Mouse (Mus musculus): ENCODE results near the gene Mpv17l2.

The Mpv17l2 gene

DNA sequence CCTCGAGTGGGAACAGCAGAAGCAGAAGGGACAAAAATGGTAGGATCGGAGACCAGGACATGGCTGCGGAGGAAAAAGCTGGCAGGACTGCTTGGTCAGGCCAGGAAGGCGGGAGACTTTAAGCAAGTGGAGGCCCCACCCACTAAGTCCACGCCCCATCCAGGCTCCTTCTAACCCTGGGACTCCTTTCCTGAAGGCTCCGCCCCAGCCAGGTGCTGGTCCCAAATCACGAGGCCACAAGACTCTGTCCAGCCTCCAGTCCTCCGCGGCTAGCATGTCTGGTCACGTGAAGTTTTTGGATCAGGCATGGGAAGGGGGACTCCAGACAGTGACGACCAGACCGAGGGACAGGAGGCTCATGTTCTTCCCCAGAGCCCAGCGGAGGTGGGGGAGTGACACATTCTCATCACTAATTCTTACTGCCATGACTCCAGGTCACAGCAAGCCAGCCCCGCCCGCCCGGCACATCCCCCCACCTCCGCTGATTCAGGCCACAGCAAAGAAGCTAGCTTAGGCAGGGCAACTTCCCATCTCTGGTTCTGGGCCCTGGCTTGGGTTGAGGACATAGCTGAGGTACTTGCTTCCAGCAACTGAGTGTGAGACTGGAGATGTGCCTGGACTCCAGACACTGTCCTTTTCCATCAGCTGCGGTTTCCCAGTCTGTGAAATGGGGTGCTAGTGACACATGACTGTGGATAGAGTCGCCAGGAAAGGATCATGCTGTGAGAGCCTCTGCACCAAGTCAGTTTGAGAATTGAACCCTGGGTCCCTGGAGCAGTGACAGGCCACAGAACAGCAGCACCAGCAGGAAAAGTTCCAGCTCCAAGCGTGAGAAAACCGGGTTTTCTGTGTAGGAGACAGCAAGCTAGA, 6.1 kb upstream of the Mpv17l2 start:
- DNase-seq (ENCODE audit: low spot score in 2 of 2) = no peak

DNA sequence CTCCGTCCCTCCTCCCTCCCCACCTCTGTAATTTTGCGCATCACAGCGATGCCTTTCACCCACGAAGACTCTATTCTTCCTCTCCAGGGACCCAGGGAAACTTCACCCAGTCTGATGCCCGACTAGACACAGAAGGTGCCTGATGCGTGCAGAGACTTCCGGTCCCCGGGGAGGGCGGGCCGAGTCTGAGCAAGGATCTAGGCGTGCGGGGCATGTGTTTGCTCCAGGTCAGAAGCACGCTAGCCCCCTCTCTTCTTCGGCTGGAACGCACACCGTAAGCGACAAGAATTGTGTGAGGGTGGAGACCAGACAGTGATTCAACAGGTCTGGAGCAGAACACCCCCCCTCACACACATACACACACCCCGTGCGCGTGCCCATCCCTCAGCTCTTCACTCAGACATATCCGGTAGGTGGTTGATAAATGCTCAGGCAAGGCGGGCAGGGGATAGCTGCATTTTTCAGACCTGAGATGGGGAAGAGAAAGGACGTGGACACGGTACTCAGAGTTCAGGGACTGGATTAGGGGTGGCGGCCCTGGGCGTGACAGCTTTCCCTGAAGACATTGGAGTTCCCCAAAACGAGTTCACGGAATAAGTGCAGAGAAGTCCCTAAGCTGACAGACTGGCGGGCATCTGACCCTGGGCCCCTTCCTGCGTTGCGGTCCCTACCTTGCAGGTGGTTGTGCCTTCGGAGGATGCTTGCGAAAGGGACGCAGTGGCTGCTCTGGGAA, 5.3 kb upstream of the Mpv17l2 start:
- no peak for DNase-seq (ENCODE audit: low spot score in 2 of 2)

DNA sequence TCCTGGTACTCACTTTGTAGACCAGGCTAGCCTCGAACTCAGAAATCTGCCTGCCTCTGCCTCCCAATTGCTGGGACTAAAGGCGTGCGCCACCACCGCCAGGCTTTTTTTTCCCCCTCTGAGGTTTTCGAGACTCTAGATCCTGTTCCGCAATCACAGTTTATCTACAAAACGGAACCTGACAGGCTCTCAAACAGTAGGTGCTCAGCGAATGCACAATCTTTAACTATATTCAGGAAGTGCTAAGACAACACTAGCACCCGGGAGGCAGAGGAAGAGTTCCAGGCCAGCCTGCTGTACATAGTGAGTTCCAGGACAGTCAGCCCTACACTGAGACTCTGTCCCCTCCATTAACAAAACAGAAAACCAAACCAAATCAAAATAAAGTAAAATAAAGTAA, 4.6 kb upstream of the Mpv17l2 start:
- DNase-seq (ENCODE audit: low spot score in 2 of 2) = no peak

DNA sequence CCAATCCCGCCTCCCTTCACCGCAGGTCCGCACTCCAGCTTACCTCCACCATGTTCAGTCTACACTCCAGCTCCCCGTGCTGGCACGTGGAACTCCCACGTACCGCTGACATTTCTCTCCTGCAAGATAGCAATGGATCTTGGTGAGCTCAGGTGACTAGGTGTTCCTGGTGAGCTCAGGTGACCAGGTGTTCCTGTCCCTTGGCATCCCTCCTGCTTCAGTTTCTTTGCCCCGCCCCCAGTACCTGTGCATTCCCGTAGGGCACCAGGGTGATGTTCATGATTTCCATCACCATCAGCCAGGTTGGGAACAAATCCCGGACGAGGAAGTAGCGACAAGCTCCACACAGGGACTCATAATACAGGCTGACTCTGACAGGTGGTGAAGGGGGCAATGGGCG, 3.9 kb upstream of the Mpv17l2 start:
- DNase-seq (ENCODE audit: low spot score in 2 of 2) = no peak

DNA sequence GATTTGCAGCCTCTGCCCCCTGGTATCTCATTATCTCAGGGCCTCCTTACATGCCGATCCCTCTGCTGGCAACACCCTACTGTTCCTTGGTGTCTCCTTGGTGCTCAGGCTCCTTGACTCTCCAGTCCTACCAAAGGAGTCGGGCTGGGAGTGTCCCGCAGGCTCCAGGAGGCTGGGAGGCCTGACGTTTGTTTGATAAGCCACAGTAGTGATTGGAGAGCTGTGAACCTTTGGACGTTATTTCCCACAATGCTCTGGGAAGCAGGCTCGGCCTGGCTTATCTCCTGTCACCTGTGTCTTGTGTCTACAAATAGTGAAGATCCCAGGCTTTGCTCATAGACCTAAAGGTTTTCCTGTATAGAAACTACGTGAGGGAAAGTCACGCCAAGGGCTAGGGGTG, 3.3 kb upstream of the Mpv17l2 start:
- DNase-seq (ENCODE audit: low spot score in 2 of 2) = no peak

DNA sequence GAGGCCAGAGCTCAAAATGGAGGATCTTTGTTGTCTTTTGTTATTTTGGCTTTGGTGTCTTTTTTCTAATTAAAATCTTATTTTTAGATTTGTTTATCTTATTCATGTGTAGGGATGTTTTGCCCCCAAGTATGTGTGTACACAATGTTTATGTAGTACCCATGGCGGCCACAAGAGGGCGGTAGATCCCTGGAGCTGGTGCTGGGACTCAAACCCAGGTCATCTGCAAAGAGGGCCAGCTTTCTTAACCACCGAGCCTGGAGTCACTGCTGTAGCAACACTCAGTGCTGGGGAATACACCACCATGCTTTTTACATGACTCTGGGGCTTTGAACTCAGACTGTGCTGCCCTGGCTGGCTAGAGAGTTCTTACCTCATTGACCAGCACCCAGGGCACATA, 2.6 kb upstream of the Mpv17l2 start:
- DNase-seq (ENCODE audit: low spot score in 2 of 2) = peak in 1 of 2 experiments; percentile 67

DNA sequence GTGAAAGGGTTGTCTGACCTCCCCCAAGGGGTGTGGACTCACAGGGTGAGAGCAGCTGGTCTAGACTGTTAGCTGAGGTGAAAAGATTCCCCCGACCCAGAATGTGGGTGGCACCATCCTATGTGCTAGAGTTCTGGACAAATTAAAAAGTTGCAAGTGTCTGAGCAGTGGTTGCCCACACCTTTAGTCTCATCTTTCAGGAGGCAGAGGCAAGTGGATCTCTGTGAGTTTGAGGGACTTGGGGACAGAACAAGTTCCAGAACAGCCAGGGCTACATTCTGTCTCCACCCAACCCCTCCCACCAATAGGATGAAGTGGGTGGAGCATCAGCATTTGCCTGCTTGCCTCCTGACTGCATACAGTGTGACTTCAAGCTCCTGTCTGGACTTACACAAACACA, 1.4 kb upstream of the Mpv17l2 start:
- DNase-seq (ENCODE audit: low spot score in 2 of 2) = no peak

DNA sequence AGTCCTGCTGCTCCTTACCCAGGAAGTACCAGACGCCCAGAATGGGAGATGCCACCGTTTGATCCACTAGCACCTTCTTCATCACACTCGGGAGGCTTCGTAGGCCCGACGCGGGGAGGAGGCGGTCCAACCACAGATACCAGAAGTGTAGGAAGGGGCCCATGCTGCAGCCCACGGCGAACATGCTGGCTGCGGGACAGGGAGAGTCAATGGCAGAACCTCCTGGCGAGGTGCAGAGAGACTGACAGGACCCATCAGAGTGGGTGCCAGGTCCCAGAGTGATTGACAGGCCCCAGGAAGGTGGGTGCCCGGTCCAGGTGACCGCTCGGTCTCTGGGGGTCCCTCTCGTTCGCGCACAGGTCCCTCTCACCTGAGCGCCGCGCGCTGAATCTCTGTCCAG, 396 bp downstream of the Mpv17l2 start:
- no peak for DNase-seq (ENCODE audit: low spot score in 2 of 2)

DNA sequence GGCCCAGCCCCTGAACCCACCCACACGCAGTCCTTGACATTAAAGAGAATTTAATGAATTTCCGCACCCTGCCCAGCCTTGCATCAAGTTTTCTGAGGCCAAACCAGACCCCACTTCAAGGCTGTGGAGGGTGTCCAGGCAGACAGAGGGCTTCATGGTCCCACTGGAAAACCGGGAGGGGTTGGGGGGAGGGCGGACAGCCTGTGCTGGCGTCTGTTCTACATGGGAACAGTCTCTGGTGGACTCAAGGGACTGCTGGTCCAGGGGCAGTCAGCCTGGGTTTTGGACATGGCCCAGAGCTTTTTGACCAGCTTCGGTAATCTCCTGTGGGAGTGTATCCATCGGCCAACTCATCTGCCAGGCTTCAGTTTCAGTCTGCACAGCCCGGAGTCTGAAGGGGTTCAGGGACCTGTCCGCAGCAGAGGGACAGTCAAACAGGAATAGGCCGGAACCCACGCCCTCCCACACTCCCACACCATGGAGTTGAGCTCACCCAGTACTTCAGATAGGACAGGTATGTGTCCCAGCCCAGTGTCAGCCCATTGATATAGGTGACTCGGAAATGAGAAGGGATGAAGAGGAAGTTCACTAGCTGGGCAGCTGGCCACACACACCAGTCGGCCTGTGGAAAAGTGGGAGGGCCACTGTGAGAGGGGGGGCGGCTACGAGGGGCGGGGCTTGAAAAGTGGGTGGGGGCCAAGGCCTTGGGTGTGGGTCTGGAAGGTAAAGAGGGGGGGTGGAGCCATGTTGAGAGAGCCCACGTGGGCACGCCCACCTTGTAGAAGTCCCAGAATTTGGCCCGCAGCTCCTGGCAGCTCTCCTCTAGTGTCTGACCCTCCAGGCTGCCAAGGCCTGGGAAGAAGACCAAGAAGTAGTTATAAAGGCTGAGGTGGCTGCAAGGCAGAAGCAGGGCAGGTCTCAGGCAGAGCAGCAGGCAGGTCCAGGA, 1.9 kb downstream of the Mpv17l2 start:
- DNase-seq (ENCODE audit: low spot score in 2 of 2) = no peak

DNA sequence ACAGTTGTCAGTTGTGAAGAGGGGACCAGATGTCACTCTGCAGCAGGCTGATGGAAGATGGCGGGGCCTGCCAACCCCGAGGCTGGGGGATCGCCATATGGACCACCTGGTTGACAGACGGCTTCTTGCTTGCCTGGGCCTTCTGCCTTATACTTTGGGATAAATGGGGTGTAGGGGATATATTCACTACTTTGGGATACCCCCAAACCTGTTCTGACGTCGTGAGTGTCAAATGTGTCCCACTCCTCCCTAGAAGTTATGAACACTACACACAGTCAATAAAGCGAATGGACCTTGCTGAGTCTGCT, 2.5 kb downstream of the Mpv17l2 start:
- DNase-seq (ENCODE audit: low spot score in 2 of 2) = no peak

DNA sequence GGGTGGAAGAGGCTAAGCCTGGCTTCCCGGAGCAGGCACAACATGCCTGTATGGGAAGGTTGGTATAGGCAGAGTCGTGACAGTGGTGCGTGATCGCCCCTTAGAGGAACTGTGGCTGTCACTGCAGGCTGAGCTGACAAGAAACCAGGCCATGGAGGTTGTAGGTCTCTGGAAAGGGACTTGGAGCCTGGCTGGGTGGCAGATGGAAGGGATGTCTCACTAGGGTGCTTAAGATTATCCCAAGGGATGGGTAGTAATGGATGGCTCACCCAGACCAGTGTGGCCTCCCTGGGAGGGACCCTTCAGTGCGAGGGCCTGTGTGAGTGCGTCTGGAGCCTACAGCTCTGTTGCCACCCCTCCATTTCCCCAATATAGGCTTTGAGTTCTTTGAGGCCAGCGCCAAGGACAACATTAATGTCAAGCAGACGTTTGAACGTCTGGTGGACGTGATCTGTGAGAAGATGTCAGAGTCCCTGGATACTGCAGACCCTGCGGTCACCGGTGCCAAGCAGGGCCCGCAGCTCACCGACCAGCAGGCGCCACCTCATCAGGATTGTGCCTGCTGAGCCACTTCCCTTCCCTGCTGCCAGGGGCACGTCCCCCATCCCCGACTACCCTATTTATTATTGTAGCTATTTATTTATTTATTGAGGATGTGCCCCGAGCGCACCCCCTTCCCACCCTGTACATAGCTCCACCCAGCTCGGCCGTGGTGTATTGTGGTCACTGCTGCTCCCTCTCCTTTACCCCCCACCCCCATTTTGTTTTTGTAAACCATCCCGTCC, 3.0 kb downstream of the Mpv17l2 start:
- DNase-seq (ENCODE audit: low spot score in 2 of 2) = peak in 1 of 2 experiments; percentile 35

DNA sequence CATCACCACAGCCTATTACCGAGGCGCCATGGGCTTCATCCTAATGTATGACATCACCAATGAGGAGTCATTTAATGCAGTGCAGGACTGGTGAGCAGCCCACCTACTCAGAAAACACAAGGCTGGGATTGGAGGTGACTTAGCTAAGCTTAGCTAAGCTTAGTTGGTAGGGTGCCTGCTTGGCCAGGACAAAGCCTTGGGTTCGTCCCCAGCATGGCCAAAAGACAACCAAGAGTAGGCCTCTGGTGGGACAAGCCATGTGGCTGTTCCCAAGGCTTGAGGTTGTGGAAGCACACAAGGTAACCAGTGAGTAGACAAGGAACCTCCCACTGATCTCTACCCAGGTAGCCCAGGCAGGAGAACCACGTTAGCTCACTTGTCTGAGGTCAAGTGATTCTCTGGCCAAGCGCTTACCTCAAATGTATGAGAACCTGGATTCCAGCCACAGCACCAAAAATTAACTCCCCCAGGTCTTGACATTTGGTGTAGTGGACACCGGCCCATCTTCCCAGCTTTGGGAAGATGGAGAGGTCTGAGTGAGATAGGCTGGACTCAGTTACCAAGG, 4.2 kb downstream of the Mpv17l2 start:
- peak; percentile 1 to 3 for DNase-seq (ENCODE audit: low spot score in 2 of 2)

DNA sequence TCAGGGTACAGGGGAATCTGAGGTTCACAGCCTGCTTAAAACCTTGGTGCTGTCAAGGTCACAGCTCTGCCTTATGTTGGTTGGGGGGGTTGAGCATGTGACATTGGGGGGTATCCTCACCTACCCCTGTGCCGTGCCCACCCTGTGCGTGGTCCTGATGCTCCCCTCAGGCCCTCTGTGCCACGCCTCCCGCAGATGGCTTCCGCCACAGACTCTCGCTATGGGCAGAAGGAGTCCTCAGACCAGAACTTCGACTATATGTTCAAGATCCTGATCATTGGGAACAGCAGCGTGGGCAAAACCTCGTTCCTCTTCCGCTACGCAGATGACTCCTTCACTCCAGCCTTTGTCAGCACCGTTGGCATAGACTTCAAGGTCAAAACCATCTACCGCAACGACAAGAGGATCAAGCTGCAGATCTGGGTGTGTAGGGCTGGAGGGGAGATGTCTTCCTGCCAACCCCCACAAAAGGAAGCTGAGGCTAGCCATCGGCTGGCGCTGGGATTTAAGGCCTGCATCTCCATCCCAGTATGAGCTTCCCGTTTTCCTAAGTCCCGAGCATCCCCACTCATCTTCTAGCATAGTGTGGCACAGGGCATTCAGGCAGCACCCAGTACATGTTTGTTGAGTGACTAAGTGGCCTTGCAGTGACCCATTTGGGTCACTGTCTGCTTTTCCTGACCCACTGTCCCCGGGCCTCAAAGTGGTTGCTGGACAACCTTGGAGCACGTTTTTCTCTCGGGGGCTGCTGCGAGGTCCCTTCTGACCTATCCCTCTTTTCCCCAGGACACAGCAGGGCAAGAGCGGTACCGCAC, 4.9 kb downstream of the Mpv17l2 start:
- peak in 1 of 2 experiments; percentile 21 for DNase-seq (ENCODE audit: low spot score in 2 of 2)

DNA sequence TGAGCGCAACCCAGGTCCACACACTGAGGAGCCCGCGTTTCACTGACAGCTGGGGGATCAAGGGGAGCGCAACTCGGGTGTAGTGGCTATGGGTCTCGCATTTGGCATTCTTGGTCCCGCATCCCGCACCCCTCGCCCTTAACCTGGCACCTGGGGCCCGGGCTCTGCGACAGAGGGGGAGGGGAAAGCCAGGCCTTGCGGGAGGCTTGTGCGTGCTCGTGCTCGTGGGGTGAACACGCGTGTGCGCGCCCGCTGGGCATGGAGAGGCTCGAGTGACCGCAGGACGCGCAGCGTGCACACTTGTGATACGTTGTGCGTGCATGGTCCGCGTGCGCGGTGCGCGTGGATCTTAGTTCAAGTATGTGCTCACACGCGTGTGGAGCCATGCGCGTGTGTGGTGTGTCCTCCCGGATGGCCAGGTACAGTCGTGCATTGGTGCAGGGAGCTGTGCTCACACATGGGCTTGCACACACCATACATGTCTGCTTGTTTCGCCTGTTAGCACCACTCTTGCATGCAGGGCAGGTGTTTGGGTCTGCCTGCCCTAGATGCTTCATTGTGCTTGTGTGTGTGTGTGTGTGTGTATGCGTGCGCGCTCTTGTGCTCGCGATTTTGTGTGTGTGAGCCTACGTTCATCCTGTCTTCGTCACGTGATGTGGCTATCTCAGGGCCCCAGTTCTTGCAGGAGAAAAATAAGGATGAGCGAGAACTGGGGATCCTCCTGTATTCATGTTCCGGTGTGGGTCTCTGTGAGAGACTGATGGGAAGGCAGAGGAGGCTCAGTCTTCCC, 5.7 kb downstream of the Mpv17l2 start:
- peak; percentile 75 to 83 for DNase-seq (ENCODE audit: low spot score in 2 of 2)

DNA sequence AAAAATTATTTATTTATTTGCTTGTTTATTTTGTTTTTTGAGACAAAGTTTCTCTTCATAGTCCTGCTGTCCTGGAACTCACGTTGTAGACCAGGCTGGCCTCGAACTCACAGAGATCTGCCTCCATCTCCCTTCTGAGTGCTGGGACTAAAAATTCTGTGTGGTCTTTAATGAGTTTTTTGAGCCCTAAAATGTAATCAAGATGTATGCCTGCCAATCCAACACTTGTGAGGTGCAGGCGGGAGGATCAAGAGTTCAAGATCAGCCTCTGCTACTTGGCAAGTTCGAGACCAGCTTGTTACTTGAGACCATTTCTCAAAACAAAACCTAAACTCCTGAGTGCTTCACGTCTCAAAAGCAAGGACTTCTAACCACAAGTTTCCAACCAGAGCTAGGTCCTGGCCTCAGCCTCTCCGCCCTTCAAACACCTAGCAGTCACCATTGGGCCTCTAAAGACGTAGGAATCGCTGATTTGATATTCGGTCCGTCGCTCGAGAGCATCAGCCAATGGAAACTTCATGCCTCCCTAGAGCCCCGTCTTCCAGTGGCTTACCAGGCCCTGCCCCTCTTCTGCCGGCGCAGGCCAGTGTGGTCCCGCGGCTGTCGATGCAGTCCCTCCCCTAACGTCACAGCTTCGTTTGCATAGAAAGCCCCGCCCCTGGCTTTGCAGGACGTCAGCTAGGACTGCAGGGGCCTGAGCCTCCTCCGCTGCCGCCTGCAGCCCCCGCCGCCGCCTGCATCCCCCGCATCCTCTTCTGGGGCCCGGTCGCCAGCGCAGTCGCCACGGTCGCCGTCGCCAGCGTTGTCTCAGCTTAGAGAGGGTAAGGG, 6.5 kb downstream of the Mpv17l2 start, which contains the start of gene Rab3a:
Rab3a (plus strand) TSS at position 637 of the 828 bp plus-strand sequence.
- peak; percentile 97 to 98 for DNase-seq (ENCODE audit: low spot score in 2 of 2)

DNA sequence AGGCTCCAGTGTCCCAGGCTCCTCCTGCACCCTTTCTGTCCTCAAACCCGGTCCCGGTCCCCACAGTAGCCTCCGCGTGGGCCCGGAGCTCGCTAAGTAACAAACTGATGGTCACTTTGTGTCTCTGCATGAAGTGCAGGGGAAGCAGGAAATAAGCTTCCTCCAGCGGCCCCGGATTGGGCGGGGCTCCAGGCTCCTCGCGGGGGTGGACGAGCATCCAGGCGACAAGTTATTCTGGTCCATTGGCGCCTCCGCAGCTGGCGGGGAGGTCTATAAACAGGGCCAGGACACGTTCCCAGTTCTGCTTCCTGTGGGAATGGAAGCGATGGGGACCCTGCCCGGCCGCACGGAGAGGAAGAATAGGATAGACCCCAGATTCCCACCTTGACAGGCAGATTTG, 7.6 kb downstream of the Mpv17l2 start:
- DNase-seq (ENCODE audit: low spot score in 2 of 2) = peak; percentile 89 to 92

DNA sequence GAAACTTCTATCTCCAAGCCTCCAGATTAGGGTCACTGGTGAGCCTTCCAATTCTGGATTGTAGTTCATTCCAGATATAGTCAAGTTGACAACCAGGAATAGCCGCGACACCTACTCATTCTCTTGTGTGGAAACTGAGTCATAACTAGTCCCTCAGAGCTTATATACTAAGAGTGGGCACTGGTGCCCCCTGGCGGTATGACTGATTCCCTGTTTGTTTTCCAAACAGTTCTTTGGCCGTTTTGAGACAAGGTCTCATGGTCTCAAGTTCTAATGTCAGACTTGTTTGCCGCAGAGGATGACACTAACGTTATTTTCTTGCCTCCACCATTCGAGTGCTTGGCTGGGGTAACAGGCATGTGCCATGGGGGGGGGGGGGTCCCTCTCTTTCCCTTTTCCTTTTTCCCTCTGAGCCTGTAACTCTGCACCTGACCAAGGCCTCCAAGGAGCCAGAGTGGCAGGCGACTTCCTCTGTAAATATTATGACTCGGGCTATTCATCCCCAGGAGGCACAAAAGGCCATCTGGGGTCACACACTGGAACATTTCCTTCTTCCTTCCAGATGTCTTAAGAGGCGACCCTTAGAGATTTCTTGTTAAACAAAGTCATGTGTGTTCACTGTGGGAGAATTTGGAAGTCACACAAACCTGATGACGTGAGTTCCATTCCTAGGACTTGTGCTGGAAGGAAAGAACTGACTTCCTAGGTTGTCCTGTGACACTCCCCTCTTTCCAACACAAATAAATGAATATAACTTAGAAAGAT, 8.6 kb downstream of the Mpv17l2 start:
- peak; percentile 84 to 87 for DNase-seq (ENCODE audit: low spot score in 2 of 2)
